Mouse (Mus musculus) cortical plate, adult 2 months (tissue): Measurements from ENCODE around the gene Sart1. TPM values are rescaled to one million over a fixed set of nuclear protein-coding genes. Genes with fewer than 3 reads are reported as not detected.
A peak's percentile ranks its signal among the peaks of the same experiment; 100 is the strongest.
"Not testable (repeated sequence)": the region's sequence is repeated elsewhere in the genome, so short reads cannot be mapped to it uniquely, and the experiment has no call there.

ENCODE experiments used
- H3K27ac ChIP-seq: fragments of 200-500 bp; 2 replicates; pipeline ENCODE4 v1.5.1; 2012; ENCODE audit warnings: low read length, control low read depth, inconsistent platforms; ENCODE audit not compliant: insufficient read depth
- H3K4me1 ChIP-seq: fragments of 200-500 bp; 2 replicates; pipeline ENCODE4 v1.6.1; 2011; ENCODE audit warnings: low read length; ENCODE audit not compliant: control insufficient read depth, insufficient read depth
- H3K4me3 ChIP-seq: fragments of 200-500 bp; 2 replicates; pipeline ENCODE4 v1.5.1; 2011; ENCODE audit warnings: mild to moderate bottlenecking, low read length, control low read depth; ENCODE audit not compliant: insufficient read depth
- CTCF ChIP-seq: fragments of 200-500 bp; IDR thresholded peaks from 2 replicates; pipeline ENCODE4 v1.5.1; 2011; ENCODE audit warnings: mild to moderate bottlenecking, control low read depth, low read length; ENCODE audit not compliant: insufficient read depth; ENCODE audit errors: extremely low read depth
- POLR2A ChIP-seq: fragments of 200-500 bp; IDR thresholded peaks from 2 replicates; pipeline ENCODE4 v1.6.1; 2011; ENCODE audit warnings: mild to moderate bottlenecking, low read length, control low read depth; ENCODE audit not compliant: insufficient read depth; ENCODE audit errors: extremely low read depth
- polyA plus RNA-seq: library from polyadenylated mRNA; depleted of rRNA; stranded (reverse); fragments of >200 nt; gene quantifications from 2 replicates; pipeline ENCODE4 v1.2.3, GENCODE M21; 2012

Gene Sart1
- polyA plus RNA-seq, 1 experiment = 71.0 TPM

- TF ChIP-seq POLR2A (no peak), CTCF (no peak)
- Histone ChIP-seq H3K4me3 (no peak overlapping the region), H3K4me1 (no peaks in the 10 kb centered on the region), H3K27ac (no peak overlapping the region)
Measured at GRCm38 (mm10) chr19:5362186-5362585, 26.3 kb downstream of the Sart1 start.

GRCm38 (mm10) chr19:5356080-5356479 lies 32.4 kb downstream of the Sart1 start:
- Histone ChIP-seq H3K27ac (no peak overlapping the region), H3K4me1 (no peaks in the 10 kb centered on the region), H3K4me3 (no peak overlapping the region)
- no peak for TF ChIP-seq POLR2A

GRCm38 (mm10) chr19:5353609-5354008 lies 34.9 kb downstream of the Sart1 start:
- H3K4me1 ChIP-seq = no peaks in the 10 kb centered on the region
- TF ChIP-seq POLR2A = no peak
- no peak for TF ChIP-seq CTCF
- no peak overlapping the region for H3K4me3 ChIP-seq
- H3K27ac ChIP-seq = no peak overlapping the region

GRCm38 (mm10) chr19:5349502-5349873 lies 39.0 kb downstream of the Sart1 start, which contains the start of gene Cst6:
Gene Cst6 (minus strand): TSS chr19:5349574.
- H3K27ac ChIP-seq, H3K4me1 ChIP-seq: not testable (repeated sequence)
- peak within 1 kb of the TSS; percentile 34 for H3K4me3 ChIP-seq

- Histone ChIP-seq H3K4me1 (no peaks in the 10 kb centered on the region), H3K4me3 (peak overlapping the region; percentile 34), H3K27ac (no peak overlapping the region)
- TF ChIP-seq POLR2A = no peak
- peak; percentile 55; the same call in 1 of the 2 replicates for TF ChIP-seq CTCF
Measured at GRCm38 (mm10) chr19:5348526-5349501, 39.7 kb downstream of the Sart1 start.

GRCm38 (mm10) chr19:5348064-5348463 lies 40.4 kb downstream of the Sart1 start:
- TF ChIP-seq POLR2A = no peak
- no peak for TF ChIP-seq CTCF
- no peak overlapping the region for H3K4me3 ChIP-seq
- no peak overlapping the region for H3K27ac ChIP-seq
- no peaks in the 10 kb centered on the region for H3K4me1 ChIP-seq

GRCm38 (mm10) chr19:5345297-5346131 lies 43.0 kb downstream of the Sart1 start:
- no peak overlapping the region for H3K27ac ChIP-seq
- H3K4me1 ChIP-seq = no peaks in the 10 kb centered on the region
- no peak for TF ChIP-seq POLR2A
- TF ChIP-seq CTCF = no peak
- no peak overlapping the region for H3K4me3 ChIP-seq

GRCm38 (mm10) chr19:5341360-5341759 lies 47.1 kb downstream of the Sart1 start:
- Histone ChIP-seq H3K4me1 (no peaks in the 10 kb centered on the region), H3K4me3 (no peak overlapping the region), H3K27ac (no peak overlapping the region)
- TF ChIP-seq CTCF (no peak), POLR2A (no peak)

GRCm38 (mm10) chr19:5337975-5338374 lies 50.5 kb downstream of the Sart1 start:
- Histone ChIP-seq H3K4me3 (no peak overlapping the region), H3K27ac (no peak overlapping the region), H3K4me1 (no peaks in the 10 kb centered on the region)
- TF ChIP-seq CTCF = peak; percentile 82
- no peak for TF ChIP-seq POLR2A

GRCm38 (mm10) chr19:5335441-5335840 lies 53.1 kb downstream of the Sart1 start, which contains the start of gene Catsper1:
Gene Catsper1 (plus strand): TSS chr19:5335741.
- H3K27ac ChIP-seq = no peak within 1 kb of the TSS
- TF ChIP-seq POLR2A = no peak
- no peak for TF ChIP-seq CTCF
- H3K4me3 ChIP-seq = no peak within 1 kb of the TSS
- no peaks in the 10 kb centered on the region for H3K4me1 ChIP-seq
